Mouse (Mus musculus): ENCODE measurements at regions not wholly inside any gene's neighbourhood (a gene's known extent, or its start where the extent isn't known, plus 50 kb on each side); places are given as distances from the start of the nearest gene placed in this dataset.

- no peak for DNase-seq (ENCODE audit: low read depth, low spot score)
These were observed 99.2 kb upstream of the F13a1 start for GRCm38 (mm10) chr13:37149066-37149781.

- no peak for DNase-seq (ENCODE audit: low read depth, low spot score)
These were observed 98.6 kb upstream of the F13a1 start for GRCm38 (mm10) chr13:37148627-37149026.

DNA sequence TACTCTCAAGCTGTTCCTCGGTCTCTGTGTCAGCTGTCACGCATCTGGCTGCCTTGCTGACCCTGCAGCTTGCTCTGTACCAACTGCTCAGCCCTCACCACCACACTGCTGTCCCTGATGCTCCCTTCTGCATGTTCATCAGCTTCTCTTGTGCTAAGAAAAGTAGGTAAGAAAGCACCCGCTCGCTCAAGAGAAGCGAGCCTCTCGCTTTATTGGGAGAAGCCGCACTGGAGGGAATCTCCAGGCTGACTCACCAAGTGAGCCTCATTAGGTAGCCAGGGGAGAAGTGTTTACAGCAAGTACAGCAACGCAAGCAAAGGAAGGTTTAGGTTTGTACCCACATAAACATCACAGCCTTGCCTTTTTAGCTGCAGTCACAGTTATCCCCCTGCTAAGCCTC is 97.7 kb upstream of the F13a1 start:
- DNase-seq (ENCODE audit: low read depth, low spot score): no peak

DNA sequence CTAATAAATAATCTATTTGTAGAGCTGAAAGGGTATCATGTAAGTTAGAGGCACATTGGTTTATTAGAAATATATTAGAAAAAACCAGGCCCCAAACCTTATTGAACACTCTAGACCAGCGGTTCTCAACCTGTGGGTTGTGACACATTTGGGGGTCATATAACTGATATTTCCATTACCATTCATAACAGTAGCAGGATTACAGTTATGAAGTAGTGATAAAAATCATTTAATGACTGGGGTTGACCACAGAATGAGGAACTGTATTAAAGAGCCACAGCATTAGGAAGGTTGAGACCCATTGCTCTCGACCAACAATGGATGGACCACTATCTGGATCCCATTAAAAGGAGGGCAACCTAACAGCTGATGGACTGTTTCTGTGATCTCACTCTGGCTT is 92.8 kb upstream of the F13a1 start:
- DNase-seq (ENCODE audit: low read depth, low spot score): no peak

- peak; percentile 76 for DNase-seq (ENCODE audit: low read depth, low spot score)
These were observed 85.1 kb upstream of the F13a1 start for GRCm38 (mm10) chr13:37135115-37135514.

- DNase-seq (ENCODE audit: low read depth, low spot score): peak; percentile 65
These were observed 84.5 kb upstream of the F13a1 start for GRCm38 (mm10) chr13:37134518-37134917.

GRCm38 (mm10) chr13:37130637-37131036 is 80.6 kb upstream of the F13a1 start:
- peak; percentile 77 for DNase-seq (ENCODE audit: low read depth, low spot score)

DNA sequence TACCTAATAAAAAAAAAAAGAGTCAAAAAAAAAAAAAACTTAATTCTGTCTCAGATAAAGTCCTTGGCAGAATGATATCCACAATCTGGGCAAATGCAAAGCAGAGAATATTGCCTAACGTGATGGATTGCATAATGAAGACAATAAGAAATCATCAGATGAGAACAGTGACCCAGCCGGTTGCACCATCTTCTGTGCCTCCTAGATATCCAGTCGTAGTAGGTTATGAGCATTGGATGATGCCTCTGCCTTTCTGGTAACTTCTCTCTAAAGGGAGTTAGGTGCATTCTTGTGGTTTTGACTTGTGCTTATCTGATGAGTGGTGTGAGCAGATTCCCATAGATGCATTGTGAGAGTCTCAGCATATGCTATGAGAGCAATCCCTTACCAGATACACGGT is 71.6 kb upstream of the F13a1 start:
- DNase-seq (ENCODE audit: low read depth, low spot score): no peak

- DNase-seq (ENCODE audit: low read depth, low spot score): no peak
These were observed 70.2 kb upstream of the F13a1 start for GRCm38 (mm10) chr13:37120219-37120618.

DNA sequence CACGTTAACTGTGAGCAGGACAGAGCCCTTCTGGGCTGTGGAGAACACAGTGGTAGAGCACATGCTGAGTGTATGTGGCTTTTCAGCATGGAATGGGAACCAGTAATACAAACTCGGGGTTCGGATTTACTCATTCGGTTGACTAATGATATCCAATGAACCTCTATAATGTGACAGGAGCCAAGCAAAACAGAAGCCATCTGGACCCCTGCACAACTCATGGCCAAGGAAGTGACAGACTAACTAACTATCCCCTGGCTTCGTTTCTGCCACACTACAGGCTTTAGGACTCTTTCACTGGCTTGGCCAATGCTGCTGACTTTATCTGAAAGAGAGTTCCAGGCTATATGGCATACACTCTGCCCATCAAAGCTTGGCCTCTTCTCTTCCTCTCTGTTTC is 64.3 kb upstream of the F13a1 start:
- no peak for DNase-seq (ENCODE audit: low read depth, low spot score)

GRCm38 (mm10) chr13:37111747-37112146 is 61.7 kb upstream of the F13a1 start:
- no peak for DNase-seq (ENCODE audit: low read depth, low spot score)

DNA sequence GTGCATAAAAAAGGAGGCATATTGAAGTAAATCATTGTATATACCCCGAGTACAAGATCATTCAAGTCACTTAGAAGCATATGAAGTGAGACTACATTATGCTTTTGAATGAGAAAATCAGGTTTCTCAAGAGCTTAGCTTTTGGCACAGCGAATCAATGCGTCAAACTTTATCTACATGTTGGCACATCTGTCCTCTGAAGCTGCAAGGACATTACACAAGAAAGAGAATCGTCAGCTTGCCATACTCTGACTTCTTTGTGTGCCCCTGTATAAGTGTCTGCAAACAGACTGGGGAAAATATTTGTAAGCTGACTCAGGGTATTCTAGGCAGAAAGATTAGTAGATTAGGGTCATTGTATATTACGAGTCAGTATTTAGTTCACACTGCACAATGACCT is 57.7 kb upstream of the F13a1 start:
- DNase-seq (ENCODE audit: low read depth, low spot score): no peak

GRCm38 (mm10) chr13:37106009-37106408 is 56.0 kb upstream of the F13a1 start:
- no peak for DNase-seq (ENCODE audit: low read depth, low spot score)

DNA sequence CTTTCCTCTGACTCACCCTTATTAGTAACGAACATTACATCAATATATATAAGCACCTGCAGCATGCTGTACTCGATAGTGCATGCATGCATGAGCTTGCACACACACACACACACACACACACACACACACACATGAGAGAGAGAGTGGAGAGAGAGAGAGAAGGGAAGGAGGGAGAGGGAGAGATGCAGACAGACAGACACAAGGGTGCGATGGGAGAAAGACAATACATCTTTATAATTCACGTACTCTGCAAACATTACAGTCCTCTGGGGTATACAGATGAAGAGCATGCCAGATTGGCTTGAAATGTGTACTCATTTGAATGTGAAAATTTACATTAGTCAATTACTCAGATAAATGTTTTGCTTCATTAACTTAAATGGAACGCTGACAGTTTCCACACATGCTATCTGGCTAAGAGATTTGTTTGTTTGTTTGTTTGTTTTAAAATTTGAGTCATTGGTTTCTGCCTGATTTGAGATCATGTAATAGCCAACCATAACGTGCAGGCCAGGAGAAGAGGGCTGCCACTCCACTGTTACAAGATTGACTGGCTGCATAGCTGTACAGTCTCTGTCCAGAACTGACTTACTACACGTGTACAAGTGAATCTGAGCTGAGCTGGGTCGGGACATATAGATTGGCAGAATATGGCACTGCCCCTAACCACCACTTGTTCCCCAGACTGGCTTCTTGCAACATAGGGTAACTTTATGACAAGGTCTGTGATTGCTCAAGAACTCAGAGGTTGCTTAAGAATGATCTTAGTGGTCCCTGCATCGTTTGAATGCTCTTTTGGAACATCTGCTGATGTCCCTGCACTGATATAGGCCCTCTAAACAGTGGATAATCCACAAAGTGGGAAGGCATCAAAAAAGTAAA is 54.6 kb upstream of the F13a1 start:
- DNase-seq (ENCODE audit: low read depth, low spot score): no peak

DNA sequence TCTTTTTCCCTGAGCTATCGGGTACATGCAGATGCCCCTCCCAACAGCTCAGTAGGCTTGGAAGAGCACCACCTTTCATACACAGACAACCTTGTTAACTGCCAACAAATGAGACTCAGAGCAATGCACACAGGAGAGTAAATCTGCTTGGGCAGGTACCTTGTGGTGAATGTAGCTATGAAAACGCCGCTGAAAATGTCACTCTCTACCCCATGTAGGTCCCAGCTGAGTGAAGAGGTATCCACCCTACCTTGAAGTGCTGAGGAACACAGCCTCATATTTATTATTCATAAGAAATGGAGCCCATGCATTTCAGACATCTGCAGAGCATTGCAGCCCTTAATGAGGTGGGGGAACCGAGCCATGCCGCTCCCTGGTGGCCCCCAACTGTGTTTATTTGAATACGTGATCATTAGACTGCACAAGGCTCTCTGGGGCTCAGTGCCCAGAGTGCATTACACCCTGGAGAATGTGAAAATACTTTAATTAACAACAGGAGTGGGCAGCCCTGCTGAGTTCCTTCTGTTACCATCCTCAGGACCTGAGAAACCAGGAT is 53.8 kb upstream of the F13a1 start:
- peak; percentile 26 for DNase-seq (ENCODE audit: low read depth, low spot score)

- DNase-seq (ENCODE audit: low read depth, low spot score): no peak
These were observed 51.7 kb upstream of the F13a1 start for GRCm38 (mm10) chr13:37101755-37102154.

Data from telencephalon, adult 2 months (tissue).